Mouse (Mus musculus) CD4-positive, CD25-positive, alpha-beta regulatory T cell, adult 2 months (primary cell): Measurements from ENCODE around the gene Apbb1ip.
"Not testable (repeated sequence)": the region's sequence is repeated elsewhere in the genome, so short reads cannot be mapped to it uniquely, and the experiment has no call there.

Source experiments
- DNase-seq: peaks from one replicate; pipeline ENCODE4 v3.0.0-alpha.2; 2012; ENCODE audit warnings: low read depth, low spot score

The Apbb1ip gene

GRCm38 (mm10) chr2:22816231-22816630 lies 42.3 kb downstream of the Apbb1ip start:
- peak; percentile 35 for DNase-seq

- DNase-seq, result no peak
These were observed 48.4 kb downstream of the Apbb1ip start for GRCm38 (mm10) chr2:22822293-22822692.

GRCm38 (mm10) chr2:22845514-22845913 lies 71.6 kb downstream of the Apbb1ip start:
- DNase-seq, result no peak

- DNase-seq, result no peak
These were observed 78.0 kb downstream of the Apbb1ip start for GRCm38 (mm10) chr2:22851900-22852299.

GRCm38 (mm10) chr2:22857501-22857900 lies 83.6 kb downstream of the Apbb1ip start:
- DNase-seq, result peak; percentile 73

DNA sequence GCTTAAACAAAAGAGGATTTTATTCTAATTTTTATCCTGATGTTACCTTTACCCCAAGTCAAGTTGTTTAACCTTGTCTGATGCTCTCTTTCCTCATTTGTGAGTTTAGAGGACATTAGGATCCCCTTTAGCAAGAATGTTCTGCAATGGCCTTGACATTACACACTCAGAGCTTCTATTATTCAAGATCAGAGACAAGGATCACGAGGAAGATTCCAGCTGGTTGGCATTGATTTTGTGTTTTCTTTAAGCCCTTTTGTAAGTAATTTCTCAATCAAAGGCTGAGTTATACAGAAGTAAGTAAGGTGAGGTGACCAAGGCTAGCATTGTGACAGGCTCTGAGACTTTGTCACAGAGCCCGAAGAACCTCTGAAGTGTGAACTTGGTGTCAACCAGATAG lies 88.3 kb downstream of the Apbb1ip start:
- no peak for DNase-seq

DNA sequence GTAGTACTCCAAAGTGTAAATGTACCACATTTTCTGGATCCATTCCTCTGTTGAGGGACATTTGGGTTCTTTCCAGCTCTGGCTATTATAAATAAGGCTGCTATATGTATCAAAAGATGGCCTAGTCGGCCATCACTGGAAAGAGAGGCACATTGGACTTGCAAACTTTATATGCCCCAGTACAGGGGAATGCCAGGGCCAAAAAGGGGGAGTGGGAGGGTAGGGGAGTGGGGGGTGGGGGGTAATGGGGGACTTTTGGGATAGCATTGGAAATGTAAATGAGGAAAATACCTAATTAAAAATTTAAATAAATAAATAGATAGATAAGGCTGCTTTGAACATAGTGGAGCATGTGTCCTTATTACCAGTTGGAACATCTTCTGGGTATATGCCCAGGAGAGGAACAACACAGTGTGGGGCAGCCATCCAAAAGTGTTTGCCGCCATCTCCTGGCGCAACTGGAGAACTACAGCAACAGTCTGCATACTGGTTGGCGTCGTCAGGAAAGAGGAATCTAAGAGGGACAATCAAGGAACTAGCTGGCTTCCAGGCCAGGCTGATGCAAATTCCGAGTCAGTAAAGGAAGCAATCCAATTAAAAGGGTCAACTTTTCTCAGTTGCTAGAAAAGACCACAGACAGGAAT lies 90.6 kb downstream of the Apbb1ip start:
- DNase-seq, result peak; percentile 87

- DNase-seq, result no peak
These were observed 91.9 kb downstream of the Apbb1ip start for GRCm38 (mm10) chr2:22865818-22866217.

- DNase-seq, result no peak
These were observed 93.1 kb downstream of the Apbb1ip start for GRCm38 (mm10) chr2:22866894-22867424.

- no peak for DNase-seq
These were observed 99.3 kb downstream of the Apbb1ip start for GRCm38 (mm10) chr2:22873159-22873558.

- DNase-seq, result no peak
These were observed 100.7 kb downstream of the Apbb1ip start for GRCm38 (mm10) chr2:22874628-22875027.

DNA sequence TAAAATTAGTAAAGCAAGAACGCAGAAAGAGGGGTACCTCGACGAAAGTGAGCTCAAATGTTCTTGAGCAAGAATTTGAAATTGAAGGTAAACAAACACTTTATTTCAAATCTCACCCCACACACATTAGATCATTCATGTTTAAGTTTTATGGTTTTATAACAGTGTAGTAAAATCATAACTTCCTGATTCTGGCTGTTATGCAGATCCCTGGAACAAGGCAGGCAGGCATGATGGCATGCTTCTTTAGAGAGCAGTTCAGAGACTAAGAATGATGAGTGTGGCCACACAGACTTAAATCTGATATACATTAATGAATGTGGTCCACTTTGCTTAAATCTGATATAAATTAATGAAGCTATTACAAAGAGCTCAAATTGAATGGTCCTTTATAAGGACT lies 102.7 kb downstream of the Apbb1ip start:
- DNase-seq, result no peak

DNA sequence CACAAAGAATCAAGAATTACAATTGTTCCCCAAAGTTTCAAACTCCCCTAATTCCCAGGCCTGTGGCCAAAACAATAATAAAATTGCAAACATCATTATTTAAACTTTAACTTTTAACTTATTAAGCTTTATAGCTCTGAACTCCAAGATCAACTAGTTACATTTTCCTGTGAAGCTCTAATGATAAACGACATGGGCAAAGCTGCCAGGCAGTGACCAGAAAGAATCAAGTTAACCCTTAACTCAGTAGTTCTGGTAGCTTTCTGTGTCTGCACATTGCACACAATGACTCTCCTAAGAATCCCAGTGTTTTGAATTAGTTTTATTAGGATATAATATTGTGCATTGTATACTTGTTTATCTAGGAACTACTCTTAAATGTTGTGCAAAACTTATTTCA lies 104.9 kb downstream of the Apbb1ip start:
- no peak for DNase-seq

DNA sequence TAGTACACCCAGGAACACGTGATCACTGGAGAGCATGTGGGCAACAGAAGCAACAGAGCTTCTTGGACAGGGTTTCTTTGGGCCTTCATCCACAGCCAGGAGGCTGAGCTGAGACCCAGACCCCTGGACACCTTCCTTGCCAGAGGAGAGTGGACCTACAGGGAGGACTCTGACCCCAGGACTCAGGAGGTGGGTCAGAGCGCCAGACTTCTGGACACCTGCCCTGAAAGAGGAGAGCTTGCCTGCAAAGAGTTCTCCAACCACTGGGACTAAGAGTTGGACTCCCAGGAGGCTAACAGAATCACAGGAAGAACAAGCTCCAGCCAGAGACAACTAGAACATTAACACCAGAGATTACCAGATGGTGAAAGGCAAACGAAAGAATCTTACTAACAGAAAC lies 106.8 kb downstream of the Apbb1ip start:
- DNase-seq, result not testable (repeated sequence)

DNA sequence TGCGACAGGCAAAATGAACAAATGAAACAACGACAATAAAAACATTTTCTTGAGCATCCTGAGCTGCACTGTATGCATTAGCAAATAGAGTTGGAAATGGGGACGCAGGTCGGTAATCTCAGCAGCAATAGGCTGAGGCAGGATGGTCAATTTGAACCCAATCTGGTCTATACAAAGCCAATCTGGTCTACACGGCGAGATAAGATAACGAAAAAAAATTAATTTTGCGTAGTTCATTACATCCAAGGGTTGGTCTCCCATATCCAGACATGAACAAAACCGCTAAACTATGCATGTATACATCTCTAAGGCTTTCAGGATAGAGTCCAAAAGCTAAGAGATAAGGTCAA lies 121.0 kb downstream of the Apbb1ip start:
- DNase-seq, result no peak

DNA sequence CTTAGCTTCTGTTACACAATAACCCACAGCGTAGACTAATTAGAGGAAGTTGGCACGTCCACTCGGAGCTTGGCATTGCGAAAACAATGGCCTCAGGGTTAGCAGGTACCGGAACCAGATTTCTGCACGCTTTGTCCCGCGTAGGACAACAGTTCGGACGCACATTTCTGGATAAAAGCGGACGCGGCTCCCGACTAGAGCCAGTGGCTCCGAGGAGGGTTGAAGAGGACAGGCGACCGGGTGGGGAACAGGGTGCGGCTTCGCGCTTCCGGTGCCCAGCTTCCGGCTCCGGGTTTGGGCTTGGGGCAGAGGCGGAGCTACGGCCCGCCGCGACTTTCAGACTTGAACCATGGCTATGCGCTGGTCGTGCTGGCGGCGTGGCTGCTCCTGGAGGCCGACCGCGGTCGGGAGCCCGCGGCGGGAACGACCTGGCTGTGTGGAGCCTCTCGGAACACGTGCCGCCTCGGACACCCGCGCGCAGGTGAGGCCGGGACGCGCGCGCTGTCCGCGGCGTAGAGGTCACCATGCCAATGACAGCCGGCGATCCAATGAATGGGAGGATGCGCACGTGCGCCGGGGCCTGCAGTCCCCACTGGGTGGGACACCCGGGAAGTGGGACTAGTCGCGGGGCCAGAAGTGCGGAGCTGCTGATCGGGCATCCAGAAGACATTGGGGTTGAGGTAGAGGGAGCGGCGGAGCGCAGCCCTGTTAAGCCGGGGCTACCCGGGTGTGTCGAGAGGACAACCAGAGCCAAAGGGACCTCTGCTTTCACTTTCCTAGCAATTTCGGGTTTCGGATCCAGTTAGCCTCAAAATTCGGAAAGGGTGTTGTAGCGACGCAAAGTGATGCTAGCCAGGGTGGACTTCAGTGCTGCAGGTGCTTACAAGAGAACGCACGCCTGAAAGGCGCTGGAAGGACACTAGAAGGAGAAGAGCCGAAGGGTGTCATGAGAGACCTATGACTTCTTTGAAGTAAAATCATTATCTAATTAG lies 121.7 kb downstream of the Apbb1ip start, which contains the start of gene Pdss1:
TSS of gene Pdss1 (plus strand) at position 241 of the 992 bp plus-strand sequence.
- peak; percentile 85 for DNase-seq

DNA sequence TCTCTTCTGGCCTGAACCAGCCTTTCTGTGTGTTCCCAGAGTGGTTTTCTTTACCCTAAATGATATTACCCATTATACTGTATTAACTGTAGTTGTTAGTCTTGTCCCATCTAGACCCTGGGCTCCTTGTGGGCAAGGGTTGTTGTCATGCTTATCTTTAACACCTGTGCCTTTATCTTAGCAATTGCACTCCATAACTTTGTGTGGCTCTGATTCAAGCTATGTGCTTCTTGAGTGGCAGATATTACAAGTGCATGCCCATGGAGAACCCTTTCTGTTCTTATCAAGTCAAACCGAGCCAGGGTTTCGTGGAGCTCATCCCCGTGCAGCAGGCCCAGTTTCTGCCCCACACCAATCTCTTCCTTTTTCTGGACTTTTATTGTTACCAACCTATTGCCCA lies 130.1 kb downstream of the Apbb1ip start:
- DNase-seq, result no peak

DNA sequence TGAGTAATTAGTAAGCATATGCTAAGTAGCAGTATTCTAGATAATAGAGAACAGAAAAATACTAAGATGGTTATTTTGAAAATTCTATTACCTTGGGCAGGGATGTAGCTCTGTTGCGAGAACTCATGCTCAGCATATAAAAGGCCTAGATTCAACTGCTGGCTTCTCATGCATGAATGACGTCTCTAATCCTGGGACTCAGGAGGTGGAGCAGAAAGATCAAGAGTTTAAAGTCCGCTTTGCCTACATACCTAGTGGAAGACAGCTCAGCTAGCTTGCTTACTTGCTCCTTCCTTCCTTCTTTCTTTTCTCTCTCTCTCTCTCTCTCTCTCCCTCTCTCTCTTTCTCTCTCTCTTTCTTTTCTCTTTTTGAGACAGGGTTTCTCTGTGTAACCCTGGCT lies 140.5 kb downstream of the Apbb1ip start:
- no peak for DNase-seq

DNA sequence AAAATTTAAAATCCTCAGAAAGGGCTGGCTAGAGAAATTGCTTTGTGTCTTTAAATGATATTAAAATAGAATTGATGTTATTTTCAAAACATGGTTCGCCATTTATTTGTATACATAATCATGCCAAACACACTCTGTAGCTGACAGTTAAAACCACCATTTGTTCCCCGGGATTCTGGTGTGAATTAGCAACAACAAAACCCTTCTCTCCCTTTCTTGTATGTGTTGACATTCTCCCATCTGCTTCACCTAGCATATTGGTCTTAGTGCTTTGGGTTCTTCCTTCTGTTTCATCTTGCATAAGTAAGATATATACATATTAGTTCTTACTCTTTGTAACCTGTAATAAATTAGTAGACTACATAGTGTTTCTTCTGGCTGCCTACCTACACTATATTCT lies 144.8 kb downstream of the Apbb1ip start:
- no peak for DNase-seq
